Mouse (Mus musculus): ENCODE measurements around the gene Gm10337. TPM values are rescaled to one million over a fixed set of nuclear protein-coding genes. Genes with fewer than 3 reads are reported as not detected.

Gene Gm10337
- total RNA-seq, 2 experiments from 2014 or later: 7.3 TPM; not detected in 1

Other genes starting within 250 kb of the Gm10337 start
- gene Rarg, start 246.2 kb upstream of the Gm10337 start, total RNA-seq (2021): 10 to 100 TPM; 12.9 to 16.6 TPM
- gene Gm9918, start 233.2 kb upstream of the Gm10337 start, total RNA-seq (2021): not detected
- gene Mfsd5, start 224.3 kb upstream of the Gm10337 start, total RNA-seq (2021): 10 to 100 TPM; 21.1 to 22.7 TPM
- gene Espl1, start 207.5 kb upstream of the Gm10337 start, total RNA-seq (2021): 10 to 100 TPM; 23.2 to 28.2 TPM
- gene Pfdn5, start 177.6 kb upstream of the Gm10337 start, total RNA-seq (2021): 100 to 1,000 TPM; 334 to 351 TPM
- gene Myg1, start 172.0 kb upstream of the Gm10337 start, total RNA-seq (2021): 10 to 100 TPM; 31.8 to 37.3 TPM
- 10 to 100 TPM; 29.2 to 30.0 TPM for gene Aaas, start 153.0 kb upstream of the Gm10337 start, total RNA-seq (2021)
- not detected for gene Sp7, start 136.5 kb upstream of the Gm10337 start, total RNA-seq (2021)
- gene Sp1, start 97.6 kb upstream of the Gm10337 start, total RNA-seq (2021): 10 to 100 TPM; 55.5 to 74.3 TPM
- gene Amhr2, start 58.4 kb upstream of the Gm10337 start, total RNA-seq (2021): 1 to 10 TPM in 1 of 2 experiments, under 1 TPM in 1; 0.77 to 1.6 TPM
- 10 to 100 TPM; 26.4 to 28.0 TPM for gene Prr13, start 44.7 kb upstream of the Gm10337 start, total RNA-seq (2021)
- gene Pcbp2, start 33.2 kb upstream of the Gm10337 start, total RNA-seq (2021): 100 to 1,000 TPM; 703 to 721 TPM
- gene Map3k12, start 13.3 kb downstream of the Gm10337 start, total RNA-seq (2021): 1 to 10 TPM; 5.4 to 6.1 TPM
- 10 to 100 TPM; 58.6 to 58.9 TPM for gene Tarbp2, start 14.5 kb downstream of the Gm10337 start, total RNA-seq (2021)
- gene Npff, start 21.2 kb downstream of the Gm10337 start, total RNA-seq (2021): 1 to 10 TPM; 2.6 to 3.0 TPM
- gene Gm28047, start 121.3 kb downstream of the Gm10337 start, total RNA-seq (2021): 1 to 10 TPM in 1 of 2 experiments, not detected in 1; 1.9 TPM
- 10 to 100 TPM; 68.7 to 69.2 TPM for gene Atf7, start 121.7 kb downstream of the Gm10337 start, total RNA-seq (2021)
- 10 to 100 TPM; 34.9 to 35.2 TPM for gene Atp5g2, start 168.6 kb downstream of the Gm10337 start, total RNA-seq (2021)
- 10 to 100 TPM; 65.6 to 71.0 TPM for gene Calcoco1, start 218.5 kb downstream of the Gm10337 start, total RNA-seq (2021)

All from heart, postnatal 4 days (tissue).